Mouse (Mus musculus) intestine, embryonic 16.5 days (tissue): ENCODE data around the gene Hoxa9. TPM values are rescaled to one million over a fixed set of nuclear protein-coding genes. Genes with fewer than 3 reads are reported as not detected.

Experiments
- ATAC-seq: fragments of 200-750 bp; cut with Nextera tagmentation; 2 replicates; pipeline ENCODE4 v1.8.0; 2017; ENCODE audit warnings: moderate TSS enrichment, moderate library complexity
- H3K27ac ChIP-seq: fragments of 300-500 bp; sonication (generic); 2 replicates; pipeline ENCODE4 v1.5.1; 2014; ENCODE audit warnings: mild to moderate bottlenecking, low read length
- H3K27me3 ChIP-seq: fragments of 300-500 bp; sonication (generic); replicated peaks from 2 replicates; pipeline ENCODE4 v1.6.1; 2014; ENCODE audit warnings: low read length, control low read depth, mixed read lengths; ENCODE audit not compliant: control insufficient read depth, insufficient read depth
- H3K36me3 ChIP-seq: fragments of 300-500 bp; sonication (generic); 2 replicates; pipeline ENCODE4 v1.6.1; 2014; ENCODE audit warnings: low read length, control low read depth; ENCODE audit not compliant: control insufficient read depth, insufficient read depth
- H3K4me1 ChIP-seq: fragments of 300-500 bp; sonication (generic); 2 replicates; pipeline ENCODE4 v1.6.1; 2014; ENCODE audit warnings: low read length, control low read depth, mixed read lengths; ENCODE audit not compliant: control insufficient read depth, insufficient read depth
- H3K4me2 ChIP-seq: fragments of 300-500 bp; sonication (generic); 2 replicates; pipeline ENCODE4 v1.6.1; 2014; ENCODE audit warnings: low read depth, low read length, control low read depth
- H3K4me3 ChIP-seq: fragments of 300-500 bp; sonication (generic); 2 replicates; pipeline ENCODE4 v1.5.1; 2014; ENCODE audit warnings: mild to moderate bottlenecking, low read length
- H3K9ac ChIP-seq: fragments of 300-500 bp; sonication (generic); 2 replicates; pipeline ENCODE4 v1.6.1; 2014; ENCODE audit warnings: low read depth, low read length
- H3K9me3 ChIP-seq: fragments of 300-500 bp; sonication (generic); 2 replicates; pipeline ENCODE4 v1.6.1; 2016; ENCODE audit warnings: low read length, control low read depth; ENCODE audit not compliant: control insufficient read depth
- WGBS: fragments of 180-500 bp; shearing (Covaris S2); extraction: QIAGEN DNeasy Blood & Tissue Kit; methylation state at CpG from one replicate; pipeline ENCODE4 v1.1.7; 2014; 5-methylcytosine and 5-hydroxymethylcytosine counted together
- polyA plus RNA-seq: library from polyadenylated mRNA; unstranded; fragments of >200 nt; fragmentation: Nextera tagmentation; extraction: Ambion mirVana; gene quantifications from 2 replicates; pipeline ENCODE4 v1.2.1, GENCODE M21; 2015

Hoxa9 gene
- polyA plus RNA-seq, 1 experiment from 2014 or later = 3.2 TPM

GRCm38 (mm10) chr6:52262463-52263320 is 31.8 kb upstream of the Hoxa9 start:
- Histone ChIP-seq H3K9ac (no peak overlapping the region), H3K4me3 (no peak overlapping the region), H3K36me3 (no peaks in the 10 kb centered on the region), H3K4me1 (peaks cover 11% of the 10 kb centered on the region), H3K27me3 (peaks cover 79% of the 10 kb centered on the region), H3K4me2 (no peak overlapping the region), H3K9me3 (no peaks in the 10 kb centered on the region), H3K27ac (no peak overlapping the region)
- no peak for ATAC-seq
- WGBS = 4% methylated on average over 24 of the region's 24 CpGs

- Histone ChIP-seq H3K9me3 (no peaks in the 10 kb centered on the region), H3K4me3 (no peak overlapping the region), H3K36me3 (no peaks in the 10 kb centered on the region), H3K9ac (no peak overlapping the region), H3K4me2 (no peak overlapping the region), H3K27ac (no peak overlapping the region), H3K4me1 (peaks cover 11% of the 10 kb centered on the region), H3K27me3 (peaks cover 77% of the 10 kb centered on the region)
- WGBS = 7% methylated on average over 9 of the region's 9 CpGs
- ATAC-seq = no peak
These were observed 31.0 kb upstream of the Hoxa9 start for GRCm38 (mm10) chr6:52261751-52262462.

- Histone ChIP-seq H3K36me3 (no peaks in the 10 kb centered on the region), H3K9ac (peak within 1 kb of the TSS; percentile 43; the same call in 1 of the 2 replicates), H3K4me2 (peak within 1 kb of the TSS; percentile 72), H3K27me3 (peaks cover 72% of the 10 kb centered on the region), H3K27ac (no peak within 1 kb of the TSS), H3K9me3 (no peaks in the 10 kb centered on the region), H3K4me3 (peak within 1 kb of the TSS; percentile 47), H3K4me1 (peaks cover 11% of the 10 kb centered on the region)
- peak; percentile 71 for ATAC-seq
- WGBS = under 1% methylated on average over 47 of the region's 72 CpGs
These were observed 30.0 kb upstream of the Hoxa9 start, which contains the start of gene Hoxa13 for GRCm38 (mm10) chr6:52260654-52261575. TSS of gene Hoxa13 (minus strand) at chr6:52260880.

GRCm38 (mm10) chr6:52259811-52260261 is 28.9 kb upstream of the Hoxa9 start:
- H3K27ac ChIP-seq = no peak overlapping the region
- 1% methylated on average over 39 of the region's 39 CpGs for WGBS
- no peaks in the 10 kb centered on the region for H3K9me3 ChIP-seq
- no peaks in the 10 kb centered on the region for H3K36me3 ChIP-seq
- ATAC-seq = peak; percentile 27; the same call in 1 of the 2 replicates
- peak overlapping the region; percentile 72 for H3K4me2 ChIP-seq
- peak overlapping the region; percentile 43; the same call in 1 of the 2 replicates for H3K9ac ChIP-seq
- peaks cover 11% of the 10 kb centered on the region for H3K4me1 ChIP-seq
- peaks cover 68% of the 10 kb centered on the region for H3K27me3 ChIP-seq
- H3K4me3 ChIP-seq = peak overlapping the region; percentile 47

DNA sequence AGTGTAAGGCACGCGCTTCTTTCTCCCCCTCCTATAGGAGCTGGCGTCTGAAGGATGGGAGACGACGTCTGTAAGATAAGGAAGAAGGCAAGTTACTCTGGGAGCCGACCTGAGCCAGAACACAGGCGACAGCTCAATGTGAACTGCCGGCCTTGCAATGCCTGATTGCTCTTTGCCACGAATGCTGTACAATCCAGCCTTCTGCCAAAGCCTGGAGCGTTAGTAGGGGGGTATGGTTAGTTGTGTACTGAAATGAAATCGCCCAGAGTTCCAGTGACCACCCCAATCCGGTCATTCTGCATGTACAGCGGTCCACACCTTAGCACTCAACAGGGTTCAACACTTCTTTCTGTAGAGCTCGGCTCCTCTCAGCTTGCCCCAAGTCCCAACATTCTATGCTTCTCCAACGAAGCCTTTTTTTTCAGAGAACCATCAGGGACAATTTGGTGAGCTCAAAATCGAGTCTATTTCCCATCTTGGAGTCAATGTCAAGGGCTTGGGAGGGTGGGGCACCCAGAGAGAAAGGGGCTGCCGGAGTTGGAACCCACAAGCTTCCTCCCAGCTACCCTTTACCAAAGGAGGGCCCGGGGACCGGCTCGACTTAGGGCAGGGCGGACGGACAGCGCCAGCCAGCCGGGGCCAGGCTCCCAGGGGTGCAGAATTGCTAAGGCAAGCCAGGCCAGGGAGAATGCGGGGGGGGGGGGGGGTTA is 28.3 kb upstream of the Hoxa9 start:
- H3K4me2 ChIP-seq = 0 out of 2 replicates have a peak overlapping the region, but pooled peaks have one; percentile 72
- H3K9ac ChIP-seq = peak overlapping the region; percentile 43; the same call in 1 of the 2 replicates
- no peaks in the 10 kb centered on the region for H3K9me3 ChIP-seq
- H3K36me3 ChIP-seq = no peaks in the 10 kb centered on the region
- no peak overlapping the region for H3K27ac ChIP-seq
- peaks cover 64% of the 10 kb centered on the region for H3K27me3 ChIP-seq
- no peak for ATAC-seq
- peaks cover 11% of the 10 kb centered on the region for H3K4me1 ChIP-seq
- 2% methylated on average over 24 of the region's 25 CpGs for WGBS
- peak overlapping the region; percentile 47; the same call in 1 of the 2 replicates for H3K4me3 ChIP-seq

DNA sequence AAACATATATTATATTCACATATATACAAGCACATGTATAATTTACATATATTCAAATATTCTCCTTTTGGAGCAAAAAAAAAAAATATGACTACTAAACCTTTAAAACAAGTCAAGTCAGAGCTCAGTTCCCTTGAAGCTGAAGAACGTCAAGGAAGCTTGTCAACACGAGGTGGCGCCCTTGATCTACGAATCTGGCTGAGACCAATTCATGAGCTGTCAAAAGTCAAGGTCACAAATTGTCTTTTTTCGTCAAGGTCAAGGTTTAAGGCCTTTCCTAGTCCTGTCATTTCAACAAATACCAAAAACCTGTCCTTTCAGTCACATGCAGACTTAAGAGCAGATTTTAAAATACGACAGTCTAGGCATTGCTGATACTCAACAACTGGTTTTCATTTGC is 26.1 kb upstream of the Hoxa9 start:
- H3K4me1 ChIP-seq = peaks cover 11% of the 10 kb centered on the region
- 2% methylated on average over 6 of the region's 6 CpGs for WGBS
- no peak overlapping the region for H3K9ac ChIP-seq
- no peak overlapping the region for H3K4me2 ChIP-seq
- no peaks in the 10 kb centered on the region for H3K36me3 ChIP-seq
- no peak overlapping the region for H3K4me3 ChIP-seq
- no peaks in the 10 kb centered on the region for H3K9me3 ChIP-seq
- no peak for ATAC-seq
- H3K27me3 ChIP-seq = peaks cover 63% of the 10 kb centered on the region
- no peak overlapping the region for H3K27ac ChIP-seq

GRCm38 (mm10) chr6:52253511-52254500 is 22.9 kb upstream of the Hoxa9 start:
- no peaks in the 10 kb centered on the region for H3K36me3 ChIP-seq
- H3K9ac ChIP-seq = no peak overlapping the region
- WGBS = 3% methylated on average over 59 of the region's 59 CpGs
- H3K27ac ChIP-seq = no peak overlapping the region
- 0 out of 2 replicates have a peak overlapping the region, but pooled peaks have one; percentile 2 for H3K4me3 ChIP-seq
- no peaks in the 10 kb centered on the region for H3K4me1 ChIP-seq
- H3K27me3 ChIP-seq = peaks cover 58% of the 10 kb centered on the region
- H3K9me3 ChIP-seq = no peaks in the 10 kb centered on the region
- ATAC-seq = no peak
- peak overlapping the region; percentile 14; the same call in 1 of the 2 replicates for H3K4me2 ChIP-seq
